Mouse (Mus musculus) liver, adult 2 months (tissue): ENCODE results near the gene Mtor. TPM values are rescaled to one million over a fixed set of nuclear protein-coding genes. Genes with fewer than 3 reads are reported as not detected.

Source experiments
- DNase-seq: peaks from one replicate; pipeline ENCODE4 v3.0.0-alpha.2; 2011; ENCODE audit warnings: low read depth, low spot score; ENCODE audit errors: extremely low read depth
- H3K27ac ChIP-seq: fragments of 200-500 bp; replicated peaks from 2 replicates; pipeline ENCODE4 v1.5.1; 2012; ENCODE audit warnings: low read depth, mild to moderate bottlenecking, control low read depth, inconsistent platforms, low read length; ENCODE audit not compliant: insufficient read depth
- H3K27me3 ChIP-seq: fragments of 200-500 bp; 2 replicates; pipeline ENCODE4 v1.6.1; 2012; ENCODE audit warnings: mild to moderate bottlenecking, moderate library complexity, low read length, inconsistent platforms; ENCODE audit not compliant: control insufficient read depth, insufficient read depth
- H3K36me3 ChIP-seq: fragments of 200-500 bp; 2 replicates; pipeline ENCODE4 v1.6.1; 2012; ENCODE audit warnings: low read length, inconsistent platforms; ENCODE audit not compliant: control insufficient read depth, insufficient read depth
- H3K4me1 ChIP-seq: fragments of 200-500 bp; 2 replicates; pipeline ENCODE4 v1.6.1; 2011; ENCODE audit warnings: low read length; ENCODE audit not compliant: control insufficient read depth, insufficient read depth
- H3K4me3 ChIP-seq: fragments of 200-500 bp; 2 replicates; pipeline ENCODE4 v1.5.1; 2011; ENCODE audit warnings: low read depth, mild to moderate bottlenecking, control low read depth, low read length, moderate library complexity; ENCODE audit not compliant: insufficient read depth
- H3K79me2 ChIP-seq: fragments of 200-500 bp; 2 replicates; pipeline ENCODE4 v1.6.1; 2012; ENCODE audit warnings: inconsistent platforms, mild to moderate bottlenecking, low read length, moderate library complexity; ENCODE audit not compliant: control insufficient read depth, insufficient read depth
- H3K9ac ChIP-seq: fragments of 200-500 bp; 2 replicates; pipeline ENCODE4 v1.6.1; 2012; ENCODE audit warnings: low read depth, mild to moderate bottlenecking, control low read depth, inconsistent platforms, low read length
- CTCF ChIP-seq: fragments of 200-500 bp; IDR thresholded peaks from 2 replicates; pipeline ENCODE4 v1.5.1; 2011; ENCODE audit warnings: low read depth, low read length, control low read depth
- POLR2A ChIP-seq: fragments of 200-500 bp; IDR thresholded peaks from 2 replicates; pipeline ENCODE4 v1.6.1; 2011; ENCODE audit warnings: low read length, control low read depth; ENCODE audit not compliant: insufficient read depth; ENCODE audit errors: extremely low read depth
- WGBS: fragments of 180-500 bp; shearing (Covaris S2); methylation state at CpG from one replicate; pipeline ENCODE4 v1.1.7; 2018; 5-methylcytosine and 5-hydroxymethylcytosine counted together
- polyA plus RNA-seq: library from polyadenylated mRNA; depleted of rRNA; stranded (reverse); fragments of >200 nt; gene quantifications from 2 replicates; pipeline ENCODE4 v1.2.3, GENCODE M21; 2012
- total RNA-seq: library from RNA; depleted of rRNA; stranded (reverse); fragments of >200 nt; gene quantifications from 2 replicates; pipeline ENCODE4 v1.2.3, GENCODE M21; 2014

Mtor gene
- total and polyA plus RNA-seq, 2 experiments: 11.7 to 18.5 TPM

GRCm38 (mm10) chr4:148518235-148518795, 69.9 kb downstream of the Mtor start:
- H3K27ac ChIP-seq: no peak overlapping the region
- peaks cover 16% of the 10 kb centered on the region; the same call in 1 of the 2 replicates for H3K36me3 ChIP-seq
- TF ChIP-seq CTCF (no peak), POLR2A (no peak)

GRCm38 (mm10) chr4:148523538-148523937, 75.1 kb downstream of the Mtor start:
- WGBS: 87% methylated on average over 7 of the region's 7 CpGs
- Histone ChIP-seq H3K36me3 (peaks cover 37% of the 10 kb centered on the region), H3K27me3 (no peaks in the 10 kb centered on the region), H3K27ac (no peak overlapping the region), H3K4me3 (no peak overlapping the region), H3K9ac (no peak overlapping the region), H3K4me1 (no peaks in the 10 kb centered on the region), H3K79me2 (no peaks in the 10 kb centered on the region)
- TF ChIP-seq POLR2A: no peak
- TF ChIP-seq CTCF: no peak
- DNase-seq: no peak

More at GRCm38 (mm10) chr4:148518235-148518795, 69.9 kb downstream of the Mtor start:
- WGBS: 87% methylated on average over 5 of the region's 5 CpGs
- Histone ChIP-seq H3K27me3 (no peaks in the 10 kb centered on the region), H3K9ac (no peak overlapping the region), H3K4me3 (no peak overlapping the region), H3K4me1 (no peaks in the 10 kb centered on the region), H3K79me2 (no peaks in the 10 kb centered on the region)
- DNase-seq: no peak

GRCm38 (mm10) chr4:148527158-148527910, 78.9 kb downstream of the Mtor start:
- DNase-seq: no peak
- no peaks in the 10 kb centered on the region for H3K79me2 ChIP-seq
- peaks cover 50% of the 10 kb centered on the region for H3K36me3 ChIP-seq
- WGBS: 95% methylated on average over 10 of the region's 10 CpGs
- H3K27ac ChIP-seq: no peak overlapping the region
- no peak overlapping the region for H3K4me3 ChIP-seq
- H3K27me3 ChIP-seq: no peaks in the 10 kb centered on the region
- TF ChIP-seq POLR2A (no peak), CTCF (no peak)
- H3K4me1 ChIP-seq: no peaks in the 10 kb centered on the region
- no peak overlapping the region for H3K9ac ChIP-seq

- TF ChIP-seq POLR2A: no peak
- no peak for TF ChIP-seq CTCF
- Histone ChIP-seq H3K36me3 (peaks cover 50% of the 10 kb centered on the region), H3K27ac (no peak overlapping the region), H3K4me1 (no peaks in the 10 kb centered on the region), H3K4me3 (no peak overlapping the region), H3K27me3 (no peaks in the 10 kb centered on the region), H3K9ac (no peak overlapping the region), H3K79me2 (no peaks in the 10 kb centered on the region)
- no peak for DNase-seq
- 98% methylated on average over 5 of the region's 5 CpGs for WGBS
Measured at GRCm38 (mm10) chr4:148530351-148530750, 81.9 kb downstream of the Mtor start.

GRCm38 (mm10) chr4:148530778-148531177, 82.4 kb downstream of the Mtor start:
- Histone ChIP-seq H3K27me3 (no peaks in the 10 kb centered on the region), H3K9ac (no peak overlapping the region), H3K36me3 (peaks cover 49% of the 10 kb centered on the region), H3K27ac (no peak overlapping the region), H3K4me3 (no peak overlapping the region), H3K4me1 (no peaks in the 10 kb centered on the region), H3K79me2 (no peaks in the 10 kb centered on the region)
- 89% methylated on average over 6 of the region's 6 CpGs for WGBS
- no peak for TF ChIP-seq CTCF
- TF ChIP-seq POLR2A: no peak
- no peak for DNase-seq

GRCm38 (mm10) chr4:148531341-148531740, 82.9 kb downstream of the Mtor start:
- Histone ChIP-seq H3K27me3 (no peaks in the 10 kb centered on the region), H3K4me1 (no peaks in the 10 kb centered on the region), H3K79me2 (no peaks in the 10 kb centered on the region), H3K9ac (no peak overlapping the region), H3K4me3 (no peak overlapping the region), H3K36me3 (peaks cover 47% of the 10 kb centered on the region), H3K27ac (no peak overlapping the region)
- TF ChIP-seq POLR2A (no peak), CTCF (no peak)
- WGBS: 93% methylated on average over 4 of the region's 4 CpGs
- DNase-seq: no peak
